Mouse (Mus musculus) neural tube, embryonic 11.5 days (tissue): ENCODE measurements at regions not wholly inside any gene's neighbourhood (a gene's known extent, or its start where the extent isn't known, plus 50 kb on each side); places are given as distances from the start of the nearest gene placed in this dataset.

ENCODE experiments used
- ATAC-seq: fragments of 200-750 bp; cut with Nextera tagmentation; 2 replicates; pipeline ENCODE4 v1.8.0; 2017; ENCODE audit warnings: moderate number of reproducible peaks, mild to moderate bottlenecking, moderate TSS enrichment, moderate library complexity; ENCODE audit not compliant: insufficient read depth, low FRiP score, low TSS enrichment
- DNase-seq: peaks from one replicate; pipeline ENCODE4 v3.0.0-alpha.2; 2015; ENCODE audit warnings: low spot score
- H3K27ac ChIP-seq: fragments of 300-500 bp; sonication (generic); 2 replicates; pipeline ENCODE4 v1.5.1; 2014; ENCODE audit warnings: low read depth, mild to moderate bottlenecking, low read length
- H3K27me3 ChIP-seq: fragments of 300-500 bp; sonication (generic); 2 replicates; pipeline ENCODE4 v1.6.1; 2014; ENCODE audit warnings: mild to moderate bottlenecking, low read length, mixed read lengths; ENCODE audit not compliant: control insufficient read depth, insufficient read depth
- H3K36me3 ChIP-seq: fragments of 300-500 bp; sonication (generic); 2 replicates; pipeline ENCODE4 v1.6.1; 2014; ENCODE audit warnings: mild to moderate bottlenecking, low read length, moderate library complexity, mixed read lengths; ENCODE audit not compliant: control insufficient read depth, insufficient read depth
- H3K4me1 ChIP-seq: fragments of 300-500 bp; sonication (generic); 2 replicates; pipeline ENCODE4 v1.6.1; 2014; ENCODE audit warnings: low read length, mixed read lengths; ENCODE audit not compliant: control insufficient read depth, insufficient read depth
- H3K4me2 ChIP-seq: fragments of 300-500 bp; sonication (generic); 2 replicates; pipeline ENCODE4 v1.6.1; 2014; ENCODE audit warnings: low read depth, mild to moderate bottlenecking, moderate library complexity
- H3K4me3 ChIP-seq: fragments of 300-500 bp; sonication (generic); 2 replicates; pipeline ENCODE4 v1.5.1; 2014; ENCODE audit warnings: low read depth, low read length
- H3K9ac ChIP-seq: fragments of 300-500 bp; sonication (generic); 2 replicates; pipeline ENCODE4 v1.6.1; 2014; ENCODE audit warnings: mild to moderate bottlenecking, low read length
- H3K9me3 ChIP-seq: fragments of 300-500 bp; sonication (generic); 2 replicates; pipeline ENCODE4 v1.6.1; 2016; ENCODE audit warnings: low read length; ENCODE audit not compliant: control insufficient read depth
- WGBS: fragments of 180-500 bp; shearing (Covaris S2); extraction: QIAGEN DNeasy Blood & Tissue Kit; methylation state at CpG from one replicate; pipeline ENCODE4 v1.1.7; 2014; 5-methylcytosine and 5-hydroxymethylcytosine counted together

DNA sequence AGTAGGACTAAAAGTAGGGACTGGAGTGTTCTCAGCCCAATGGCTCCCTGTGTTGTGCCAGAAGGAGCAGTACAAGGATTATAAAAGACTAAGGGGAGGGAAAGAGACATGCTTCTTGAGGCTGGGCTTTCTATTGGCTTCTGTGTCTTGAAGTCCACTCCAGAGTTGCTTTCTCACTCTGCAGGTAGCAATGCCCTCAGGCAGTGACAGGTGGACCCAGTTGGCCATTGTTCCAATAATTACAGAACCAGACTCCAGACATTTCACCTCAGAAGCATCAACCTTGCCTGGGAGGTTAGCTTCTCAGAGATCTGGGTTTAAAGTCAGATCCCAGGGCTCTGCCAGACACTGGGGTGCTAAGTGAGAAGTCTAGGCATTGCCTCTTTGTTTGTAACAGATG is 136.3 kb upstream of the Tll1 start:
- Histone ChIP-seq H3K27me3 (no peaks in the 10 kb centered on the region), H3K4me2 (no peak overlapping the region), H3K4me3 (no peak overlapping the region), H3K4me1 (no peaks in the 10 kb centered on the region), H3K9ac (no peak overlapping the region), H3K36me3 (no peaks in the 10 kb centered on the region), H3K9me3 (no peaks in the 10 kb centered on the region), H3K27ac (no peak overlapping the region)
- ATAC-seq (no peak), DNase-seq (no peak)

DNA sequence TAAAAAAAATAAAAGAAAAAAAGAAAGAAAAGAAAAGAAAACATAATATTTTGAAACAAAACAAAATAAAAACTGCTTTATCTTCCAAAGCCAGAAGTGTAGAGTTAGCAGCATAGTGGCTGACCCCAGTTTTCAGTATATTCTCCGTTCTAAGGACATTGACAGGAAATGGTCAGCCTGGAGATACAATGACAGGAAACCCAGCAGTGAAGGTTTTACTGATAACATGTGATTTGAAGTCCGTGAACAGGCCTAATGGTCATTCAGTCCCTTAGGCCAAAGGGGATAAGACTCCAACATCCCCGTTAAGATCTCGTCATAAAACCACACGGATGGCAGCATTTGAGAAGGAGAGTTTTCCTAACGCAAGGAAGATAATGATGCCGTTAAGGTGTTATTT is 131.3 kb upstream of the Tll1 start:
- Histone ChIP-seq H3K4me1 (no peaks in the 10 kb centered on the region), H3K27me3 (no peaks in the 10 kb centered on the region), H3K4me3 (no peak overlapping the region), H3K4me2 (no peak overlapping the region), H3K9ac (no peak overlapping the region), H3K36me3 (no peaks in the 10 kb centered on the region), H3K27ac (no peak overlapping the region), H3K9me3 (no peaks in the 10 kb centered on the region)
- DNase-seq (no peak), ATAC-seq (no peak)
- 60% methylated on average over 7 of the region's 7 CpGs for WGBS

DNA sequence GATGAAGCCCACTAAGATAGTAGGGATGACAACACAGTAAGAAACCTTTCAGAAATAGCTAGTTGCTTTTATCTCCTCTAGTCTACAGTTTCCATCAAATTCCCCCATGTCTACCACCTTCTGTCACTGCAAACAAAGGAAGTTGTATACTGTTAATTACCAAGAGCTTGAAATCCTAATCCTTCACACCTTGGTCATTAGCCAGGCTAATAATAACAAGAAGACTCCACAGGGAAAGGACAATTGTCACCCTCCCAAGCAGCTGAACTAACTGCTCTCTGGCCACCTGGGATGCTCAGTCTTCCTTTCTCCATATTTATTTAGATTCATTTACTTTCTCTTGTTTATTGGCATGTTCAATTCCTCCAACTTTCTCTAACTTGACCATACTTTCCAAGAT is 130.5 kb upstream of the Tll1 start:
- no peak for ATAC-seq
- H3K4me1 ChIP-seq = no peaks in the 10 kb centered on the region
- DNase-seq = no peak
- no peaks in the 10 kb centered on the region for H3K36me3 ChIP-seq
- no peak overlapping the region for H3K4me3 ChIP-seq
- H3K9me3 ChIP-seq = no peaks in the 10 kb centered on the region
- no peaks in the 10 kb centered on the region for H3K27me3 ChIP-seq
- H3K4me2 ChIP-seq = no peak overlapping the region
- H3K27ac ChIP-seq = no peak overlapping the region
- no peak overlapping the region for H3K9ac ChIP-seq

DNA sequence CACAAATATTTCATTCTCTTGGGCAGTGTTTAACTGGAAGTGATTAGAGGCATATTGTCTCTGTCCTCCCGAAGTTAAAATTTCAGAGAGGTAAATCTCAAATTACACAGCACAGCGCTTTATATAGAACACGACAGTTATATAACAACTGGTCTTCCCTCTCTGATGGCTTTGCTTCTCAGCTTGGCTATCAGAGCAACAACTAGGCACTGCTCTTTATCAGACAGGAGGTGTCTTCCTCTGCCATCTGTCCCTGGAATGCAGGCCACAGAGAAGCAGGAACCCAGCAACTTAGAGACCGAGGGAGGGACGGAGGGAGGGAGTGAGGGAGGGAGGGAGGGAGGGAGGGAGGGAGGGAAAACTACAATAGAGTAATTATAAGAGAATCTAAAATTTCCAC is 129.4 kb upstream of the Tll1 start:
- H3K27ac ChIP-seq = no peak overlapping the region
- no peak overlapping the region for H3K4me2 ChIP-seq
- no peaks in the 10 kb centered on the region for H3K36me3 ChIP-seq
- H3K9me3 ChIP-seq = no peaks in the 10 kb centered on the region
- no peak overlapping the region for H3K9ac ChIP-seq
- H3K27me3 ChIP-seq = no peaks in the 10 kb centered on the region
- no peak for ATAC-seq
- 35% methylated on average over 5 of the region's 5 CpGs for WGBS
- no peak overlapping the region for H3K4me3 ChIP-seq
- no peak for DNase-seq
- H3K4me1 ChIP-seq = no peaks in the 10 kb centered on the region

DNA sequence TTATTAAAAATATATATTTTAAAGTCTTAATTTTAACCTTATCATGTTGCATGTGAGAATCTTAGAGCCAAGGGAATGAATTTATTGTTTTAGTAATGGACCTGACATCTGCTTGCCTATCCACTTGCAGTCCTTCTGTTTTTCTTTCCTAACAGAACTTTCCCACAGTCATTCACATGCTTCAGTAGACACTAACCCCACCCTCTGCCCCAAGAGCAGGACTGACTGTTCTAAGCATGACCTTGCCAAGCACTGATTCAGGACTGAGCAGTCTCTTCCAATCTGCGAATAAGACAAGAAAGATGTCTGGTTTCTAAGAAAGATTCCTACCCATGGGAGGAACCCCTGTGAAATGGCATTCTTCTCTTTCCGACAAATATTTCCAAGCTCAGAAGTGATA is 117.9 kb upstream of the Tll1 start:
- DNase-seq (no peak), ATAC-seq (no peak)
- Histone ChIP-seq H3K36me3 (no peaks in the 10 kb centered on the region), H3K27ac (no peak overlapping the region), H3K4me2 (no peak overlapping the region), H3K4me3 (no peak overlapping the region), H3K9me3 (no peaks in the 10 kb centered on the region), H3K9ac (no peak overlapping the region), H3K27me3 (no peaks in the 10 kb centered on the region), H3K4me1 (no peaks in the 10 kb centered on the region)
- WGBS = 87% methylated on average over 2 of the region's 2 CpGs

DNA sequence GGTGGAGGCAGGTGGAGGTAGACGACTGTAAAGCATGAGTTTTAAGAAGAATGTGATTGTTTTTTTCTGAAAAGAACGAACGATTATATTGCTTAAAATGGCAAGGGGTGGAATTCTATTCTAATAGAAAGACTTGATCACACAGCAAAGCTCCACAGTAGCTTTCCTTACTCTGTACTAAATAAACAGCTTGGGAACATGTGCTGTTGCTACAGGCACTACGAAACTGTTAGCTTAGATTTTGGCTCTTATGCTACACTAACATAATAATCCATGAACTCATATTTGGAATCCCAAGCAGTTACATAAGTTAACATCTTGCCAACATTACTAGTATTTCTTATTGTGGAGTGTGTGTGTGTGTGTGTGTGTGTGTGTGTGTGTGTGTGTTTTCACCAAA is 114.3 kb upstream of the Tll1 start:
- DNase-seq = no peak
- WGBS = 89% methylated on average over 4 of the region's 4 CpGs
- H3K27me3 ChIP-seq = no peaks in the 10 kb centered on the region
- H3K36me3 ChIP-seq = no peaks in the 10 kb centered on the region
- no peak overlapping the region for H3K27ac ChIP-seq
- 0 out of 2 replicates have a peak, but pooled peaks cover 4% of the 10 kb centered on the region for H3K4me1 ChIP-seq
- H3K9me3 ChIP-seq = no peaks in the 10 kb centered on the region
- H3K4me2 ChIP-seq = no peak overlapping the region
- ATAC-seq = no peak
- H3K9ac ChIP-seq = no peak overlapping the region
- no peak overlapping the region for H3K4me3 ChIP-seq

DNA sequence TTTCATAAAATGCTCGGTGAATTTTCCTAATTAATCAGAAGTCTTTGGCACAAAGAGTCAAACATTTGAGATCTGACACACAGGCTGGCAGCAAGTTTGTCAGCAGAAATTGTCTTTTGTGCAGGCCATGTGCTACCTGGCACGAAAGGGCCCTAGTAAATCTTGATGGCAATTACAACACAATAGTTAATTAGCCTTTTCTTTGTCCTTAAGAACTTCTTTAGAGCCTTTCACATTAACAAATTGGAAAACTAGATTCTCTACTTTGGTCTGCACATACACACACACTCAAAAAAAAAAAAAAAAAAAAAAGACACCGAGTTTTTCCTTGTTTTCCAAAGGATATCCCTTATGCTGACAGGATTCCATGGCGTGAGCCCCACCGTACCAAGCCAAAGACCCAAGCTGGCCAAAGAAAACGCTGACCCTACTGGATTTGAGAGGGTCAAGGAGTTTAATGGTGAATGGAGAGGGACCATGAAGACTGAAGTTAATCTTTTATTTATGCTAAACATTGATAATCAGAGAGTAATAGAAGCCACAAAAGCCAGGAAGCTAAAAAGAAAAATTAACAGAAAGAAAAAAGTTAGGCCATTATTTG is 113.2 kb upstream of the Tll1 start:
- no peak for DNase-seq
- Histone ChIP-seq H3K36me3 (no peaks in the 10 kb centered on the region), H3K9me3 (no peaks in the 10 kb centered on the region), H3K4me3 (no peak overlapping the region), H3K27ac (no peak overlapping the region), H3K9ac (no peak overlapping the region), H3K4me2 (no peak overlapping the region), H3K4me1 (0 out of 2 replicates have a peak, but pooled peaks cover 4% of the 10 kb centered on the region), H3K27me3 (no peaks in the 10 kb centered on the region)
- ATAC-seq = no peak
- WGBS = 46% methylated on average over 6 of the region's 6 CpGs

DNA sequence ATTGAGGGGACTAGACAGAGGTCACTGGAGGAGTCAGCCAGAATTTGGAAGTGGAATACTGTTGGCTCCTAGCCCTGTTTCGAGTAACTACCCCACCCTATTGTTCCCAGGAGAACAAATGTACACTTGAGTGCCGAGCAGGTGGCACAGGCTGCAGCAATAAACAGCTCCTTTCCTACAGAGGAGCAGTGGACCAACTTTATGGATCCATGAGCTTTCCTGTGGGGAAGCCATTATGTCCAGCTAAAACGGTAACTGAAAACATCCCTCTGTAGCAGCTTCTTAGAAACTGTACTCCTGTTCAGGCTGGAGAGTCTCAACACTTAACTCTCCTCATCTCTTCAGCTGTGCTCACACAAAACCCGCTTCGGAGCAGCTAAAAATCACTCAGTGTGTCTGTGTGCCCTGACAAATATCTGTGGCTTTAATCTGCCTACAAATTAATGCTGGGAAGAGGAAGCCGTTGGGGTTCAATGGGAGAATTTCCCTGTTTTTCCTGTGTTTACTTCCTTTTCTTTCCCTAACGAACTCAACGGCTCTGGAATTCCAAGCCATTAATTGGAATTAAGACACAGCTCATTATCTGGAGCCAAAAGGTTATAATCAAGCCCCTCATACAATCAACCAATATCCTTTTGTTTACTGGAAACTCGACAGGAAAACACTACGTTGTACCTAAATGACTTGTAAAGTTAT is 112.6 kb upstream of the Tll1 start:
- no peak overlapping the region for H3K4me3 ChIP-seq
- no peak overlapping the region for H3K4me2 ChIP-seq
- ATAC-seq = peak; percentile 41; the same call in 1 of the 2 replicates
- no peak overlapping the region for H3K9ac ChIP-seq
- no peaks in the 10 kb centered on the region for H3K9me3 ChIP-seq
- no peaks in the 10 kb centered on the region for H3K36me3 ChIP-seq
- DNase-seq = no peak
- H3K4me1 ChIP-seq = 0 out of 2 replicates have a peak, but pooled peaks cover 4% of the 10 kb centered on the region
- no peak overlapping the region for H3K27ac ChIP-seq
- H3K27me3 ChIP-seq = no peaks in the 10 kb centered on the region
- WGBS = 40% methylated on average over 10 of the region's 10 CpGs

DNA sequence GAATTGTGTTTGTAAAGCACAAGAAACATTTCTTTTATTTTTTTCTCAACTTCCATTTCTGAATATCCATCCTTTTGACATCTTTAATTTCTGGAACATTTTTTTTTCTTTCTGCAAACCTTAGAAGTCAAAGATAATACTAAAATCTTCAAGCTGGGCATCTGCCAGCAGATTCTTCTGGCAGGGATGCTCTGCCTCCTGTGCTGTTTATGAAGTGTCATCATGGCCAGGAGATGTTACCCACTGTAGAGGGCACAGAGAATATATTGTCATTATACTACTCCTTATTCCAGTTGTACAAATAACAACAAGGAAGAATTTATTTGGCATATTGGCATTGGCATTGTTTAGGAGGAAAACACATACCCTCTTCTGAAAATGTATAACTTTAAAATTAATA is 111.7 kb upstream of the Tll1 start:
- DNase-seq = no peak
- Histone ChIP-seq H3K27ac (no peak overlapping the region), H3K4me3 (no peak overlapping the region), H3K36me3 (no peaks in the 10 kb centered on the region), H3K27me3 (no peaks in the 10 kb centered on the region), H3K4me2 (no peak overlapping the region), H3K9me3 (no peaks in the 10 kb centered on the region), H3K4me1 (0 out of 2 replicates have a peak, but pooled peaks cover 4% of the 10 kb centered on the region), H3K9ac (no peak overlapping the region)
- no peak for ATAC-seq
